15 mouse cellular contexts compared by ENCODE assay signal in the genomic region with DNA sequence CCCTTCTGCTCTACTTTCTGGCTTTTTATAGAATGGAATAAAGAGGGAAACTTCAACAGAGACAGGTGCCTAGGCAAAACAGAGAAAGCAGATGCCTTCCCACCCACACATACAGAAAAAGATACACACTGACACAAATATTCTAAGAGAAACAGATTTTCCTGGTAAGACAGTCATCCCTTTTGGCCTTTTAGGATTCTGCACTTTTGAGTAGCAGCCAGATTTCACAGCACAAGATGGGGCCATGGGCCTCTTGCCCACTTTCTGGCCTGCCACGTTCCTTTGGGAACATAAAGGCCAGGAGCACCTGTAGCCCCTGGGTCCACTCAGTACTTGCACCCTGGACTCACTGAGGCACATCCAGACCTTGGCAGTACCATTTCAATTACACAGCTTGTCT. TPM values are rescaled to one million over a fixed set of nuclear protein-coding genes. Genes with fewer than 3 reads are reported as not detected.
"Had no signal": no experiment of that assay in that cellular context is flagged by ENCODE, and none has a peak within 500 bp of the region (broad histone marks: within the 10 kb centered on the region; RNA-seq: fewer than 3 reads in every experiment).

No protein-coding gene starts in this region.

- DNase-seq: kidney, postnatal 10 days; kidney, postnatal 4 days; left cerebral cortex, postnatal 4 days; lung, adult 2 months; lung, postnatal 36 days; right cerebral cortex, adult 18-20 months; right cerebral cortex, postnatal 25 days; thymus, postnatal 4 days had no signal

RNA-seq across cellular contexts. Expression of gene Gm45015, which starts 7.7 kb away (rescaled TPM):
- total RNA-seq: layer of hippocampus, adult 2 months; layer of hippocampus, postnatal 14 days; left cerebral cortex, adult 18-20 months; left cerebral cortex, postnatal 10 days; left cerebral cortex, postnatal 4 days; liver, adult 2 months; megakaryocyte progenitor cell, adult 5-6 weeks; midbrain, postnatal 0 days had no signal

RNA-seq across cellular contexts. Expression of gene Xlr5a, which starts 51.6 kb away (rescaled TPM):
- total RNA-seq: layer of hippocampus, adult 2 months; layer of hippocampus, postnatal 14 days; left cerebral cortex, adult 18-20 months; left cerebral cortex, postnatal 10 days; left cerebral cortex, postnatal 4 days; liver, adult 2 months; megakaryocyte progenitor cell, adult 5-6 weeks; midbrain, postnatal 0 days had no signal

RNA-seq across cellular contexts. Expression of gene Xlr5c, which starts 51.6 kb away (rescaled TPM):
- total RNA-seq: layer of hippocampus, adult 2 months; layer of hippocampus, postnatal 14 days; left cerebral cortex, adult 18-20 months; left cerebral cortex, postnatal 10 days; left cerebral cortex, postnatal 4 days; liver, adult 2 months; megakaryocyte progenitor cell, adult 5-6 weeks; midbrain, postnatal 0 days had no signal

RNA-seq across cellular contexts. Expression of gene Gm18336, which starts 54.2 kb away (rescaled TPM):
- total RNA-seq: layer of hippocampus, adult 2 months; layer of hippocampus, postnatal 14 days; left cerebral cortex, adult 18-20 months; liver, adult 2 months; megakaryocyte progenitor cell, adult 5-6 weeks; midbrain, postnatal 0 days had no signal
